Mouse (Mus musculus): Measurements from ENCODE around the gene Mre11a. TPM values are rescaled to one million over a fixed set of nuclear protein-coding genes. Genes with fewer than 3 reads are reported as not detected.

Gene Mre11a
- polyA plus RNA-seq, 1 experiment from 2014 or later = 20.6 TPM

DNA sequence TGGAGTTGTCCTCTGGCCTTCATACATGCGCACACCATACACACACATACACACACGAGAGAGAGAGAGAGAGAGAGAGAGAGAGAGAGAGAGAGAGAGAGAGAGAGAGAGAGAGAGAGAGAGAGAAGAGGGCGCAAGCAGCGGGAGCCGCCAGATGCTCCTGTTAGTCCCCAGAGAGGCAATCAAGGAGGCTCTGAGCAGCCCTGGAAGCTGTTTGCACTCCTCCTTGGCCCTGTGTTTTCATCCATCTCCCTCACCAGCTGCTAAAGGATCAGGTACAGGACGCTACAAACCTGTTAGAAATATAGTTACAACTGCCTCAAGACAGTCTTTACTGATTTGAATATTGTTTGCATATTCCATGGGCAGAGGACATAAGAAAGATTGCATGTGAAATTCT is 14.6 kb upstream of the Mre11a start:
- ATAC-seq (ENCODE audit: low FRiP score) = no peak
- Histone ChIP-seq H3K9me3 (replicated peaks) (no peaks in the 10 kb centered on the region), H3K27ac (no peak overlapping the region), H3K36me3 (no peaks in the 10 kb centered on the region), H3K4me3 (no peak overlapping the region), H3K27me3 (peaks cover 13% of the 10 kb centered on the region; the same call in 1 of the 2 replicates), H3K9ac (no peak overlapping the region), H3K4me2 (replicated peaks) (no peak overlapping the region), H3K4me1 (peaks cover 7% of the 10 kb centered on the region)
- WGBS = 46% methylated on average over 5 of the region's 6 CpGs

DNA sequence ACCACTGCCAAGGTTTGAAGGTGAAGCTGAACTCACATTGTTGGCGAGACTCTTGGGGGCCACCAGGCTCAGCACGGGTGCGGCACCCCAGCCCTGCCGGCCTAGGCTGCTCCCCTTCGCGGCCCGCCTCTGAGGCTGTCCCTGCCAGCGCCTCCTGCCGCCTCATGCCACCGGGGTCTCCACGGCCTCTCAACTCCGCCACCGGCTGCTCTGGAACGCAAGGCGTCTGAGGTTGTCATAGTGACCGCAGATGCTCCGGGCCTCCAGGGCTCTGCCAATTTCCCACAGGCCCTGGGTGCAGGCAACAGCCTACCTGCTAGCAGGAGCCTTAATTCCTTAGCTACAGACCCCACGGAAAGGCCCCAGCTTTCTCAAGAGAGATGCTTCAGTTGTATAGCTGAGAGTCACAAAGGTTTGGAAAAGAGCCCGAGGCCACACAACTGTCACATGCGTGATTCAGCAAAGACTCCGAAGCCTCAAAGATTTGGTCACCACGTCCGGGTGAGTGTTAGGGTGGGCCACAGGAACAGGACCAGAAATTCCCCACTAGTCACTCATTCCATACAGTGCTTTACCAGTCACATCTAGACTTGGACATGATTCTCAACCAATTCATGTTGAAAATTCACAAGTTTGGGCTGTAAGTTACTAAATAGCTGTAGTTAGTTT is 13.5 kb upstream of the Mre11a start, which contains the start of gene 1700012B09Rik:
Gene 1700012B09Rik, minus strand, starts transcription at position 228 of the 669 bp plus-strand sequence.
- Histone ChIP-seq H3K27ac (no peak within 1 kb of the TSS), H3K4me3 (no peak within 1 kb of the TSS), H3K9ac (0 out of 2 replicates have a peak within 1 kb of the TSS, but pooled peaks have one; percentile 18), H3K27me3 (peaks cover 13% of the 10 kb centered on the region; the same call in 1 of the 2 replicates), H3K4me2 (replicated peaks) (peak within 1 kb of the TSS; percentile 37; the same call in 1 of the 2 replicates), H3K36me3 (no peaks in the 10 kb centered on the region), H3K9me3 (replicated peaks) (no peaks in the 10 kb centered on the region), H3K4me1 (peaks cover 7% of the 10 kb centered on the region)
- WGBS = 20% methylated on average over 23 of the region's 23 CpGs
- ATAC-seq (ENCODE audit: low FRiP score) = peak; percentile 58

DNA sequence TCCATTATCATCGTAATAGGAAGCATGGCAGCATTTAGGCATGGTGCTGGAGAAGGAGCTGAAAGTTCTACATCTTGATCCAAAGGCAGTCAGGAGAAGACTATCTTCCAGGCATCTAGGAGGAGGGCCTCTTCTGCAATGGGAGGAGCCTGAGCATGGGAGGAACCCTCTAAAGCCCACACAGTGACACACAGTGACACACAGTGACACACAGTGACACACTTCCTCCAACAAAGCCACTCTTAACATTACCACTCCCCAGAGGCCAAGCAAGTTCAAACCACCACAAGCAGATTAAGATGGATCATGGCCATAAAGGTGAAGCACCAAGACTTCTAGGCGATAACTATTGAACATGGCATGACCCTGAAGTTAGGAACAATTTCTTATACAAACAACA is 12.4 kb upstream of the Mre11a start:
- H3K4me2 ChIP-seq (replicated peaks) = no peak overlapping the region
- no peak for ATAC-seq (ENCODE audit: low FRiP score)
- no peak overlapping the region for H3K27ac ChIP-seq
- 93% methylated on average over 2 of the region's 2 CpGs for WGBS
- peaks cover 7% of the 10 kb centered on the region for H3K4me1 ChIP-seq
- H3K9me3 ChIP-seq (replicated peaks) = no peaks in the 10 kb centered on the region
- H3K9ac ChIP-seq = no peak overlapping the region
- H3K27me3 ChIP-seq = peaks cover 13% of the 10 kb centered on the region; the same call in 1 of the 2 replicates
- no peak overlapping the region for H3K4me3 ChIP-seq
- H3K36me3 ChIP-seq = no peaks in the 10 kb centered on the region

DNA sequence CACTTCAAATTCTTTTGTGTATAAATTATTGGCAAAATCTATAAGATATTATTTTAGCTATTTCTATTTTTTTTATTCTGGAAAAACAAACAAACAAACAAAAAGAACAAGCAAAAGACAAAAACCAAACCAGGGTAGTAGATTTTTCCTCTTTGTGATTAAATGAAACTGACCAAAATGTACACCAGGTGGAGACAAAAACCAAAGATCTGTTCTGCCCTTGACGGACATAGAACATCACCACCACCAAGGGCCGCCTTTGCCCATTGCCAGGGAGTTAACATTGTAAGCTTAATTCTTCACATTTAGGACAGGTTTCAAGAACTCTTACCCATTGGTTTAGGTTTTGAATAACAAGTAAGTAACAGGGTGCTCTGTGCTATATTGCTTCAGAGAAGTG is 10.6 kb upstream of the Mre11a start:
- Histone ChIP-seq H3K9me3 (replicated peaks) (no peaks in the 10 kb centered on the region), H3K36me3 (no peaks in the 10 kb centered on the region), H3K27me3 (peaks cover 10% of the 10 kb centered on the region; the same call in 1 of the 2 replicates), H3K27ac (no peak overlapping the region), H3K4me2 (replicated peaks) (no peak overlapping the region), H3K9ac (no peak overlapping the region), H3K4me1 (peaks cover 5% of the 10 kb centered on the region), H3K4me3 (no peak overlapping the region)
- no peak for ATAC-seq (ENCODE audit: low FRiP score)
- 51% methylated on average over 2 of the region's 2 CpGs for WGBS

DNA sequence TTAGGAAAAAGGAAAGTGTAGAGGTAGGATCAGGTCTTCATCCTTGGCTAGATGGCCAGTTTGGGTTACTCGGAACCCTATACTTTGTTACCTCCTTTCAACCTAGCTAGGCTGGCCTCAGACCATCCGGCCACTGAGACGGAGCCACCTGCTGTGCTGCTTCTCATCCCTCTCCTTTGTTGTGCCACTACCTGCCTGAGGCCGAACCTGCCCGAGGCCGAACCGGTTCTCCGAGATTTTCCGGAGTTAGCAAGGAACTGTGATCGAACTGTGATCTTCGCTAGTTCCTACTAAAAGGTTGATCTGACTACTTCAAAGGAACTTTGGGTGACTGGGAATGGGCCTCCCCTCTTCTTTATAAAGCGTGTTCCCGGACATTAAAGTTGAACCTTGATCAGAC is 6.1 kb upstream of the Mre11a start:
- no peaks in the 10 kb centered on the region for H3K9me3 ChIP-seq (replicated peaks)
- H3K4me2 ChIP-seq (replicated peaks) = no peak overlapping the region
- H3K4me1 ChIP-seq = no peaks in the 10 kb centered on the region
- peaks cover 24% of the 10 kb centered on the region for H3K36me3 ChIP-seq
- H3K4me3 ChIP-seq = no peak overlapping the region
- no peaks in the 10 kb centered on the region for H3K27me3 ChIP-seq
- H3K9ac ChIP-seq = no peak overlapping the region
- no peak overlapping the region for H3K27ac ChIP-seq
- ATAC-seq (ENCODE audit: low FRiP score) = no peak
- WGBS = 47% methylated on average over 13 of the region's 13 CpGs

DNA sequence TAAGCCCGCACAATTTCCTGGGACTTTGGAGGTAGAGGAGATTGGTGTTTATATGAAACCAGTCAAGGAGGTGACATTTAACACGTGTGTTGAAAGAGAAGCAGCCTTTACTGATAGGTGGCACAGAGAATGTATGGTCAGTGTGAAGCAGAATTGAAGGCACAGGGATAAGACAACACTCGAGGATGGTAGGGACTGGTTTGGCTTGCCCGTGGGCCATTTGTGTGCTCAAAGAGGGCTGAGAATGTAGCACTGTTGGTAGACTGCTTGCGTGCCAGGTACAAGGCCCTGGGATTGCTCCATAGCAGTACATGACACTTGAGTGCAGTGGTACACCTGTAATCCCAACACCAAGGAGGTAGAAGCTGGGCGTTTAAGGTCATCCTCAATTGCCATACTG is 2.9 kb downstream of the Mre11a start:
- Histone ChIP-seq H3K27ac (no peak overlapping the region), H3K4me3 (no peak overlapping the region), H3K4me1 (peaks cover 9% of the 10 kb centered on the region), H3K4me2 (replicated peaks) (no peak overlapping the region), H3K36me3 (peaks cover 18% of the 10 kb centered on the region), H3K9me3 (replicated peaks) (no peaks in the 10 kb centered on the region), H3K27me3 (no peaks in the 10 kb centered on the region), H3K9ac (no peak overlapping the region)
- ATAC-seq (ENCODE audit: low FRiP score) = no peak
- WGBS = 90% methylated on average over 6 of the region's 6 CpGs

DNA sequence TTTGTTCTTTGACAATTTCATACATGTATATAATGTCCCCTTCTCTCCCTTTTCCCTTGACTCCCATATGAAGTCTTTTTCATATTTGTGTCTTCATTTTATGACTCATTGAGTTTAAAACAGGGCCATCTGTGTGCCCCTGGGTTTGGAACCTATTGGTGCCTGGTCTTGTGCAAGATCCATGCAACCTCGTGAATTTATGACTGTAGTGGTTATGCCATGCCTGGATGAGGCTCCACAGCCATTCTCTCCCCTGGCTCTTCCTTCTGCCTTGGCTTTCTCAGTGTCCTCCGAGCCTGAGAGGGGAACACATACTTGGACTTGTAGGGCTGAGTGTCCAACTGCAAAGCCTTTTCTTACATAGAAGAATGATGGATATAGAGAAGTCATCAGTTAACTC is 21.3 kb downstream of the Mre11a start:
- Histone ChIP-seq H3K9ac (no peak overlapping the region), H3K36me3 (peaks cover 58% of the 10 kb centered on the region), H3K4me1 (no peaks in the 10 kb centered on the region), H3K4me3 (no peak overlapping the region), H3K4me2 (replicated peaks) (no peak overlapping the region), H3K9me3 (replicated peaks) (no peaks in the 10 kb centered on the region), H3K27ac (no peak overlapping the region), H3K27me3 (no peaks in the 10 kb centered on the region)
- ATAC-seq (ENCODE audit: low FRiP score) = no peak
- 95% methylated on average over 2 of the region's 2 CpGs for WGBS

DNA sequence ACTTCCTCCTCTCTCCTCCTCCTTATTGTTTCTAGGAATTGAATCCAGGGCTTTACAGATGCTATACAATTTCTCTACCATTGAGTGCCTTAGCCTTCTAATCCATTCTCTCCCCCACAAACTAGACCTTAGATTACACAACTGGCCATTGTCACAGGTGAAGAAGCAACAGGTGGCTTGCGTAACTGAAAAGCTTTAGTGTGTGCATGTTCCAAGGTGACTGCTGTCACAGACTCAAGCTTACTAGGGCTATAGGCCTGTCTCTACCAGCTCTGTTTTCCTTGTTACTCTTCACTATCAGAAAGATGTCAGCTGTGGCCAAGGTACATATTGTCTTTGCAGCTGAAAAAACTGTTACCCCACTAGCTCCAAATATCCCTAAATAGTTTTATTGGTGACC is 22.3 kb downstream of the Mre11a start:
- Histone ChIP-seq H3K4me2 (replicated peaks) (no peak overlapping the region), H3K4me1 (no peaks in the 10 kb centered on the region), H3K9me3 (replicated peaks) (no peaks in the 10 kb centered on the region), H3K27me3 (no peaks in the 10 kb centered on the region), H3K36me3 (peaks cover 55% of the 10 kb centered on the region), H3K4me3 (no peak overlapping the region), H3K9ac (no peak overlapping the region), H3K27ac (no peak overlapping the region)
- no peak for ATAC-seq (ENCODE audit: low FRiP score)
- 100% methylated on average over 1 of the region's 1 CpGs for WGBS

DNA sequence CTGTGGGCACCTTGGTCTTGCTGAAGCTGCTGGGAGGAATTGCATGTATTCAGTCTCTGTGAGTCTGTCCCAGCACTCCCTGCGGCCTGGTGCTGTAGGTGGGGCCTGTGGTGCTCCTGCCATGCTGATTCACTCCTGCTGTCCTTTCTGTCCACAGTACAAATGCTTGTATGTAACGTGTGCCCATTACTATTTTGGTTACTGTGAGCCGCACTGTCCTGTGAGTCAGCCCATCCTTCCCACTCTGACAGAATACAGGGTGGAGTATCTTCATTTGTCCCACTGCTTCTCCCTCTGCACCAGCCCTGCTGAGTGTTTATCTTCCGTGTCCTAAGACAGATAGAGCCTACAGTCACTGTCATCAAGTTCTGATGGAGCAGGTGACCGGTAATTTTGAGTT is 25.7 kb downstream of the Mre11a start:
- WGBS = 95% methylated on average over 5 of the region's 5 CpGs
- Histone ChIP-seq H3K4me3 (no peak overlapping the region), H3K9me3 (replicated peaks) (no peaks in the 10 kb centered on the region), H3K27ac (no peak overlapping the region), H3K36me3 (peaks cover 56% of the 10 kb centered on the region), H3K9ac (no peak overlapping the region), H3K4me1 (no peaks in the 10 kb centered on the region), H3K4me2 (replicated peaks) (no peak overlapping the region), H3K27me3 (no peaks in the 10 kb centered on the region)
- ATAC-seq (ENCODE audit: low FRiP score) = no peak

DNA sequence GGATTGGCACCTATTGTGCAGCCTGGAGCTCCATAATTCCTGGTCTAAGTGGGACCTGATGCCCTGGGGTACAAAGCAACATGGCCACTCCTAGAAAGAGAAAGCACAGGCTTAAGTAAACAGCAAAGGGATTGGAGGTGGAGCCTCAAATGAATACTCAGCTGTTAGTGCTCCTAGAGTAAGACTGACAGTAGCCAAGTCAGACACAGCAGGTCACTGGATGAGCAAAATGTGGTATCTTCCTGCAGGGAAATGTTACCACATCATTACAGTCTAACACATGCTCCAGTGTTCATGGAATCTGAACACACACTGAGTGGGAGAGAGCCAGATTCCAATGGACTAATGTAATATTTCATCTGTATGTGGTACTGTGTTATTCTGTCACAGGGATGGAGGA is 36.9 kb downstream of the Mre11a start:
- no peak overlapping the region for H3K27ac ChIP-seq
- H3K27me3 ChIP-seq = no peaks in the 10 kb centered on the region
- no peak overlapping the region for H3K9ac ChIP-seq
- no peaks in the 10 kb centered on the region for H3K9me3 ChIP-seq (replicated peaks)
- no peaks in the 10 kb centered on the region for H3K4me1 ChIP-seq
- H3K36me3 ChIP-seq = peaks cover 44% of the 10 kb centered on the region
- H3K4me3 ChIP-seq = no peak overlapping the region
- no peak overlapping the region for H3K4me2 ChIP-seq (replicated peaks)
- ATAC-seq (ENCODE audit: low FRiP score) = no peak

DNA sequence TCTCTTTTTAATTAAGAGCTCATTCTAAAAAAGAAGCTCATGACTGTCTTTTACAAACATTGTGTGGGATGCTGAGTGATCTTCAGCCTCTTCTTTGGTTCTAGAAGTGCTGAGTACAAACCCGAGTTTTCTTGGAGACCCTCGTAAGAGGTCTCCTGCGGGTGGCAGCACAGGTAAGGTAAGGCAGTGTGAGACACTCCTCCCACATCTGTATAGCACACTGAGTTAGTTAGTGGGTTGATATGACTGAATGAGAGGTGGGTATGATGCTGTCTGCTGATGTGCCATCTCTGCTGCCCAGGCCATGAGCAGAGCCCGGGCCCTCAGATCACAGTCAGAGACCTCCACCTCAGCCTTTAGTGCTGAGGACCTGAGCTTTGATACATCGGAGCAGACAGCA is 40.4 kb downstream of the Mre11a start:
- no peak overlapping the region for H3K4me2 ChIP-seq (replicated peaks)
- ATAC-seq (ENCODE audit: low FRiP score) = no peak

DNA sequence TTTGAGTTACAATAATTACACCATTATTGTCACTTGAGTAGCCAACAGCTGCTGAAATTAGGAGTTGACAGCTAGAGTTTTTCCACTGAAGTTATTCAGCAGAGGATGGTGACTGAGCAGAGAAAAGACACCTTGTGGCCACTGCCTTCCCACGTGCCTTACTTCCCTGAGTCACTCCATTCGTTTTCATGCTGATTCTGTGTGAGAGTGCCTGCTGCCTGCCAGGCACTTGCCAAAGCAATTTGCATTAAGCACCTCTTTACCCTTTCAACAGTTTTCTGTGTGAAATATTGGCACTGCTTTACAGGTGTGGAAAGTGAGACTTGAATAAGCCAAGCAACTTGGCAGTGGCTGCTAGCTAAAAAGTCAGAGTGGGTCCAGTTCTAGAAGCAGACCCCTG is 43.4 kb downstream of the Mre11a start:
- Histone ChIP-seq H3K4me1 (no peaks in the 10 kb centered on the region), H3K4me3 (no peak overlapping the region), H3K27ac (no peak overlapping the region), H3K27me3 (no peaks in the 10 kb centered on the region), H3K4me2 (replicated peaks) (no peak overlapping the region), H3K9me3 (replicated peaks) (no peaks in the 10 kb centered on the region), H3K36me3 (peaks cover 43% of the 10 kb centered on the region), H3K9ac (no peak overlapping the region)
- ATAC-seq (ENCODE audit: low FRiP score) = no peak
- WGBS = 82% methylated on average over 2 of the region's 2 CpGs

More for the DNA sequence above, 40.4 kb downstream of the Mre11a start:
- Histone ChIP-seq H3K27me3 (no peaks in the 10 kb centered on the region), H3K4me1 (no peaks in the 10 kb centered on the region), H3K36me3 (peaks cover 31% of the 10 kb centered on the region), H3K27ac (no peak overlapping the region), H3K9me3 (replicated peaks) (no peaks in the 10 kb centered on the region), H3K9ac (no peak overlapping the region), H3K4me3 (no peak overlapping the region)
- 89% methylated on average over 5 of the region's 5 CpGs for WGBS

DNA sequence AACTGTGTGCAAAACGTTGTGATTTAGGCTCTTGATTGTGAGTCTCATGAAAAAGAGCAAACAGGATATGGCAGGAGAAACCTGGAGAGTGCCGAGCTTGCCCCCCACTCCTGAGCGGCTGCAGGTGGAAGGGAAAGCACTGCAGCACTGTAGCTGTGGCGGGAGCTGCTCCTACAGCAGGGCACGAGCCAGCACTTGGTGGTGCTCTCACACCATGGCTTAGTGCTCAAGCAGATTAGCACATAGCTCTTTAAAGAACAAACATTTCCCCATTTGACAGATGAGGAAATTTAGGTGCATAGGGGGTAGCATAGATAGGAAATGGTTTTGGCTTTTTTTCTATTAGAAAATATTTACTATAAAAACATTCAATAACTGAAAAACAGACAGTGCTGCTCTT is 47.6 kb downstream of the Mre11a start:
- Histone ChIP-seq H3K36me3 (peaks cover 60% of the 10 kb centered on the region), H3K9me3 (replicated peaks) (no peaks in the 10 kb centered on the region)

More for the DNA sequence above, 47.6 kb downstream of the Mre11a start:
- no peak overlapping the region for H3K9ac ChIP-seq
- 89% methylated on average over 5 of the region's 5 CpGs for WGBS
- ATAC-seq (ENCODE audit: low FRiP score) = no peak
- H3K4me2 ChIP-seq (replicated peaks) = no peak overlapping the region
- no peak overlapping the region for H3K4me3 ChIP-seq
- H3K27me3 ChIP-seq = no peaks in the 10 kb centered on the region
- no peaks in the 10 kb centered on the region for H3K4me1 ChIP-seq
- no peak overlapping the region for H3K27ac ChIP-seq
